Mouse (Mus musculus) thymus, adult 2 months (tissue): ENCODE data around the gene Flot1.

ENCODE experiments used
- CTCF ChIP-seq: fragments of 200-500 bp; IDR thresholded peaks from 2 replicates; pipeline ENCODE4 v1.5.1; 2012; ENCODE audit warnings: mild to moderate bottlenecking, control low read depth, low read length, moderate library complexity, borderline replicate concordance; ENCODE audit not compliant: control insufficient read depth, poor library complexity, insufficient read depth; ENCODE audit errors: extremely low read depth
- POLR2A ChIP-seq: fragments of 200-500 bp; IDR thresholded peaks from 2 replicates; pipeline ENCODE4 v1.6.1; 2012; ENCODE audit warnings: mild to moderate bottlenecking, low read length, control low read depth, moderate library complexity; ENCODE audit not compliant: control insufficient read depth, poor library complexity, insufficient read depth; ENCODE audit errors: extremely low read depth

GRCm38 (mm10) chr17:35776811-35777609 is 46.0 kb upstream of the Flot1 start:
- no peak for TF ChIP-seq POLR2A
- no peak for TF ChIP-seq CTCF
